Mouse (Mus musculus): ENCODE measurements at regions not wholly inside any gene's neighbourhood (a gene's known extent, or its start where the extent isn't known, plus 50 kb on each side); places are given as distances from the start of the nearest gene placed in this dataset.

- TF ChIP-seq RCOR1 (IDR thresholded peaks at IDR 0.05; ENCODE audit: low read depth, low read length) (no peak), CTCF (IDR thresholded peaks at IDR 0.05 in 2 of 3, conservative IDR thresholded peaks at IDR 0.05 in 1 of 3; ENCODE audit: control insufficient read depth in 1 of 3, insufficient read depth in 1 of 3, low read depth in 2 of 3, low read length in 3 of 3, poor library complexity in 1 of 3, severe bottlenecking in 1 of 3) (no peak), CHD1 (IDR thresholded peaks at IDR 0.05; ENCODE audit: low read depth, low read length) (no peak), GATA1 (IDR thresholded peaks at IDR 0.05; ENCODE audit: low read depth, low read length) (no peak), ZC3H11A (IDR thresholded peaks at IDR 0.05; ENCODE audit: low read depth, low read length) (no peak), EP300 (IDR thresholded peaks at IDR 0.05; ENCODE audit: low read depth in 1 of 2, low read length in 2 of 2) (no peak), TBP (IDR thresholded peaks at IDR 0.05; ENCODE audit: low read depth, low read length) (no peak)
Observed at GRCm38 (mm10) chr2:149739886-149740285, 89.1 kb upstream of the Syndig1 start.

All from MEL (cell line).